Comparison of ENCODE assay signal across 26 mouse cellular contexts in genomic region chr17:18360602-18361001, GRCm38 (mm10).
"Had no signal": no experiment of that assay in that cellular context is flagged by ENCODE, and none has a peak within 500 bp of the region (broad histone marks: within the 10 kb centered on the region; RNA-seq: fewer than 3 reads in every experiment).

No protein-coding gene starts in this region.

- ATAC-seq: forebrain, embryonic 13.5 days; forebrain, embryonic 14.5 days; forebrain, embryonic 15.5 days; forebrain, embryonic 16.5 days; forebrain, postnatal 0 days had no signal

- H3K27ac ChIP-seq: embryonic facial prominence, embryonic 10.5 days; embryonic facial prominence, embryonic 12.5 days; embryonic facial prominence, embryonic 13.5 days; embryonic facial prominence, embryonic 15.5 days; forebrain, embryonic 10.5 days; forebrain, embryonic 12.5 days; forebrain, embryonic 13.5 days; forebrain, embryonic 15.5 days; gastrocnemius, adult 2 months; heart, adult 2 months; heart, embryonic 10.5 days had no signal

- H3K4me1 ChIP-seq: embryonic facial prominence, embryonic 10.5 days; embryonic facial prominence, embryonic 12.5 days; embryonic facial prominence, embryonic 13.5 days; embryonic facial prominence, embryonic 15.5 days; forebrain, embryonic 10.5 days; forebrain, embryonic 12.5 days; forebrain, embryonic 13.5 days; forebrain, embryonic 15.5 days; heart, embryonic 10.5 days had no signal

- H3K4me3 ChIP-seq: embryonic facial prominence, embryonic 10.5 days; embryonic facial prominence, embryonic 12.5 days; embryonic facial prominence, embryonic 13.5 days; embryonic facial prominence, embryonic 15.5 days; erythroblast, embryonic 14.5 days; forebrain, embryonic 10.5 days; forebrain, embryonic 12.5 days; forebrain, embryonic 13.5 days; forebrain, embryonic 15.5 days; gastrocnemius, adult 2 months; heart, adult 2 months; heart, embryonic 10.5 days had no signal

- DNase-seq: cerebellum, adult 9-11 months; cerebellum, postnatal 10 days; cerebellum, postnatal 14 days; cerebellum, postnatal 25 days; cerebellum, postnatal 36 days; embryo, embryonic 11 days; forebrain, postnatal 0 days; gastrocnemius, adult 2 months; gastrocnemius, postnatal 10 days; gastrocnemius, postnatal 14 days; gastrocnemius, postnatal 25 days; gastrocnemius, postnatal 36 days; heart, adult 18-20 months; heart, adult 2 months had no signal

- H3K27me3 ChIP-seq: embryonic facial prominence, embryonic 12.5 days; embryonic facial prominence, embryonic 13.5 days; embryonic facial prominence, embryonic 15.5 days; forebrain, embryonic 12.5 days; forebrain, embryonic 13.5 days; forebrain, embryonic 15.5 days had no signal

- H3K36me3 ChIP-seq: embryonic facial prominence, embryonic 10.5 days; embryonic facial prominence, embryonic 12.5 days; embryonic facial prominence, embryonic 13.5 days; embryonic facial prominence, embryonic 15.5 days; forebrain, embryonic 10.5 days; forebrain, embryonic 12.5 days; forebrain, embryonic 15.5 days; heart, embryonic 10.5 days had no signal

- H3K9ac ChIP-seq: embryonic facial prominence, embryonic 12.5 days; embryonic facial prominence, embryonic 13.5 days; embryonic facial prominence, embryonic 15.5 days; forebrain, embryonic 12.5 days; forebrain, embryonic 13.5 days; forebrain, embryonic 15.5 days; forebrain, postnatal 0 days had no signal
